Mouse (Mus musculus) lung, postnatal 0 days (tissue): ENCODE data around the gene Exoc6b. TPM values are rescaled to one million over a fixed set of nuclear protein-coding genes. Genes with fewer than 3 reads are reported as not detected.

ENCODE experiments used
- ATAC-seq: fragments of 200-750 bp; cut with Nextera tagmentation; 2 replicates; pipeline ENCODE4 v1.8.0; 2017; ENCODE audit warnings: moderate library complexity
- DNase-seq: peaks from one replicate; pipeline ENCODE4 v3.0.0-alpha.2; 2016; ENCODE audit warnings: low spot score
- H3K27ac ChIP-seq: fragments of 300-500 bp; sonication (generic); 2 replicates; pipeline ENCODE4 v1.5.1; 2014; ENCODE audit warnings: antibody characterized with exemption, mild to moderate bottlenecking, low read length, mixed read lengths
- H3K27me3 ChIP-seq: fragments of 300-500 bp; sonication (generic); replicated peaks from 2 replicates; pipeline ENCODE4 v1.6.1; 2014; ENCODE audit warnings: low read length, mixed read lengths; ENCODE audit not compliant: insufficient read depth
- H3K36me3 ChIP-seq: fragments of 300-500 bp; sonication (generic); 2 replicates; pipeline ENCODE4 v1.6.1; 2014; ENCODE audit warnings: low read length, mixed read lengths; ENCODE audit not compliant: insufficient read depth
- H3K4me1 ChIP-seq: fragments of 300-500 bp; sonication (generic); 2 replicates; pipeline ENCODE4 v1.6.1; 2014; ENCODE audit warnings: antibody characterized with exemption, low read depth, low read length, mixed read lengths; ENCODE audit not compliant: insufficient read depth
- H3K4me2 ChIP-seq: fragments of 300-500 bp; sonication (generic); replicated peaks from 2 replicates; pipeline ENCODE4 v1.6.1; 2014; ENCODE audit warnings: low read depth, mild to moderate bottlenecking, low read length, moderate library complexity, mixed read lengths
- H3K4me3 ChIP-seq: fragments of 300-500 bp; sonication (generic); 2 replicates; pipeline ENCODE4 v1.5.1; 2014; ENCODE audit warnings: low read depth, low read length
- H3K9ac ChIP-seq: fragments of 300-500 bp; sonication (generic); replicated peaks from 2 replicates; pipeline ENCODE4 v1.6.1; 2014; ENCODE audit warnings: low read depth, mild to moderate bottlenecking
- H3K9me3 ChIP-seq: fragments of 300-500 bp; sonication (generic); 2 replicates; pipeline ENCODE4 v1.6.1; 2016; ENCODE audit warnings: low read length, mixed read lengths
- CTCF ChIP-seq: IDR thresholded peaks from 2 replicates; pipeline ENCODE4 v1.5.1; 2016; ENCODE audit warnings: antibody characterized with exemption, mild to moderate bottlenecking
- EP300 ChIP-seq: IDR thresholded peaks from 2 replicates; pipeline ENCODE4 v1.6.1; 2016; ENCODE audit warnings: antibody characterized with exemption, mild to moderate bottlenecking, control low read depth
- WGBS: fragments of 180-500 bp; shearing (Covaris S2); extraction: QIAGEN DNeasy Blood & Tissue Kit; methylation state at CpG from one replicate; pipeline ENCODE4 v1.1.7; 2014; 5-methylcytosine and 5-hydroxymethylcytosine counted together
- polyA plus RNA-seq: library from polyadenylated mRNA; unstranded; fragments of >200 nt; fragmentation: Nextera tagmentation; extraction: Ambion mirVana; gene quantifications from 2 replicates; pipeline ENCODE4 v1.2.1, GENCODE M21; 2015

The Exoc6b gene
- polyA plus RNA-seq, 1 experiment from 2014 or later, result 14.8 TPM

DNA sequence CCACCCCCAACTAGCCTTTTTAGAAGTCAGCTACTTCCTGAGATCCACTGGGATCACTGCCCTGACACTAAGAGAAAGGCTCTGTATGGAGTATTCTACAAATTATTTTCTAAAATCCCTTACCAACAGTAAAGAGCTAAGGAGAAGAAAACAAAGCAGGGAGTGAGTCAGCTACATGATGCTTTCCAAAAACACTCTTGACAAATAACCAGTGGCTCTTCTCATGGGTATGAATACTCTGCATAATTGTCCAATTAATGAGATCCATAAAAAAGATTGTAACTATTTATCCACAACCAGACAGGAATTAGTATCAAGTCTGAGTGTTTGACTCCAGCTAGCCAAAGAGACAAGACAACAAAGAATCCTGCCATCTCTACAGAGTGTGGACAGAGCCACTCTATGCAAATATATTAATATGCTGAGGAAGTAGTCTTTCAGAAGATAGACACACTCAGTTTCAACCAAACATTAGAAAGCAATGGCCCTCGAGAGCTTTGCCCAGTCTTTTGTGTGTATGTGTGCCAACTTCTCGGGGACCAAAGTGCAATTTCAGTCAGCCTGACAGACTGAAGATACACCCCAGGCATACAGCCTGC lies 263.1 kb downstream of the Exoc6b start:
- H3K4me1 ChIP-seq, result no peaks in the 10 kb centered on the region
- no peak for TF ChIP-seq CTCF
- no peak for TF ChIP-seq EP300
- H3K4me3 ChIP-seq, result no peak overlapping the region
- H3K9me3 ChIP-seq, result no peaks in the 10 kb centered on the region
- H3K27me3 ChIP-seq, result no peaks in the 10 kb centered on the region
- WGBS, result 37% methylated on average over 2 of the region's 2 CpGs
- no peak for DNase-seq
- no peaks in the 10 kb centered on the region for H3K36me3 ChIP-seq
- no peak for ATAC-seq
- no peak overlapping the region for H3K27ac ChIP-seq
- H3K9ac ChIP-seq, result no peak overlapping the region
- no peak overlapping the region for H3K4me2 ChIP-seq

DNA sequence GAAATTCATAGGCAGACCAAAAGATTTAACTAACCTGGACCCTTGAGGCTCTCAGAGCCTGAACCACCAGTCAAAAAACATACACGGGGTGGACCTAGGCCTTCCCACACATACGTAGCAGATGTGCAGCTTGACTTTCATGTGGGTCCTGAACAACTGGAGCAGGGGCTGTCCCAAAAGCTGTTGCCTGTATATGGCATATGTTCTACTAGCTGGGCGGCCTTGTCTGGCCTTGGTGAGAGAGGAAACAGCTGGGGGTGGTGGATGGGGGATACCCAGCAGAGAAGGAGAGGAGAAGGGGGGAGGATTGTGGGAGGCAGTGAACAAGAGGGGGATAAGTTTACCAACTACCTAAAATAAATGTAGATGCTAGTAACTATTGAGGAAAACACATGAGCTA lies 270.6 kb downstream of the Exoc6b start:
- 82% methylated on average over 3 of the region's 3 CpGs for WGBS
- no peak for ATAC-seq
- H3K9me3 ChIP-seq, result no peaks in the 10 kb centered on the region
- H3K4me2 ChIP-seq, result no peak overlapping the region
- no peak for DNase-seq
- H3K4me3 ChIP-seq, result no peak overlapping the region
- no peak overlapping the region for H3K9ac ChIP-seq
- H3K36me3 ChIP-seq, result no peaks in the 10 kb centered on the region
- no peaks in the 10 kb centered on the region for H3K4me1 ChIP-seq
- no peaks in the 10 kb centered on the region for H3K27me3 ChIP-seq
- H3K27ac ChIP-seq, result no peak overlapping the region
- TF ChIP-seq EP300 (no peak), CTCF (no peak)

DNA sequence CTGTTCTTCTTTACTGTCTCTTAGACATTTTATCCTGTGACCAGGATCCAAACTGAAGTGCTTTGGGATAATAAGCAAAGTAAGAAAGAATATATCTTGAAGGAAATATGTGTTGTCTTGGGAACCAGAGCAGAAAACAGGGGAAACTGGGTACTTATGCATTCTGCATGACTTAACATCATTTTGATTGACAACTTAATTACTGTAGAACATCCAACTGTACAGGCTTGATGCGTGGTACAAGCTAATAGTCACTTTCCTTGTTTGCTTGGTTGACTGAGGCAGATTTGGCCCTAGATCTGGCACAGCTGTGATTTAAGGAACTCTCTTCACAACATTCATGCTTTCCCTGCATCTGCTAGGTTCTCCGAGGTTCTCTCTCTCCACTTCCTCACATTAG lies 285.3 kb downstream of the Exoc6b start:
- ATAC-seq, result no peak
- Histone ChIP-seq H3K9me3 (no peaks in the 10 kb centered on the region), H3K27me3 (no peaks in the 10 kb centered on the region), H3K4me3 (no peak overlapping the region), H3K9ac (no peak overlapping the region), H3K27ac (no peak overlapping the region), H3K4me2 (no peak overlapping the region), H3K4me1 (no peaks in the 10 kb centered on the region), H3K36me3 (no peaks in the 10 kb centered on the region)
- WGBS, result 73% methylated on average over 2 of the region's 2 CpGs
- TF ChIP-seq CTCF, result no peak
- no peak for TF ChIP-seq EP300
- DNase-seq, result no peak

DNA sequence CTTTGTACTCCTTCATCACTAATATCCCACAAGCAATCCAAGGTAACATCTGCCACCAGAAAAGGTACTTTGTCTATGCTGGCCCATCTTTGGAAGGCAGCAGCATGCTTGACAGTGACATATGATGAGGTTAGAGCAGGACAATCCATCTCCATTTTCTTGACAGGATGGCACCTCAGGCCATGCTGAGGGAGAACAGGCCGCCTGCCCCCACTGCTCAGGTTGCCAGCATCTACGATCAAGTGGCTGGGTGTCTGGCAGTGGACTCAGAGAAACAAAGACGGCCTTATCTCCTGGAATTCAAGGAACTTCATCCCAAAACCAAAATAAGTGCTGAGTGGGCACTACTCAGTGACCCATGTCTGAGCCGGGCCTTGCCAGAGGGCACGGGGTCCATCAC lies 289.3 kb downstream of the Exoc6b start:
- Histone ChIP-seq H3K9ac (no peak overlapping the region), H3K36me3 (no peaks in the 10 kb centered on the region), H3K4me3 (no peak overlapping the region), H3K4me2 (no peak overlapping the region), H3K27ac (no peak overlapping the region), H3K9me3 (no peaks in the 10 kb centered on the region), H3K4me1 (no peaks in the 10 kb centered on the region), H3K27me3 (no peaks in the 10 kb centered on the region)
- TF ChIP-seq CTCF, result no peak
- TF ChIP-seq EP300, result no peak
- no peak for ATAC-seq
- 38% methylated on average over 5 of the region's 5 CpGs for WGBS
- no peak for DNase-seq

DNA sequence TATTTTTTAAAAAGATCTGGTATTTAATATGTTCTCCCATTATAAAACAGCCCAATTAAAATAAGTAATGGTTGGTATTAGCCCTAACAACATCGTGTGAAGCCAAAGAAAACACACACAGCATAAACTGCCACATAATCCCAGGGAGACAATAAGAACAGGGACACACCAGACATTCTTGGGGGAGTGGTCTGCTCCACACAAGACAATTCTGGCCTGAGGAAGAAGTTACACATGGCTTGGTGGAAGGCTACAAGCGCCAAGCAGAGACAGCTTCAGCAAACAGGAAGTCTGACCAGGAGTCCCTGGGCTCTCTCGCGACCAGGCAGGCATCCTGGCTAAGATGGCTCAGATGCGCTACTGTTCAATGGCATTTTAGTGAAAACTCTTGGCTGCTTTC lies 290.3 kb downstream of the Exoc6b start:
- ATAC-seq, result no peak
- DNase-seq, result no peak
- no peak overlapping the region for H3K4me2 ChIP-seq

DNA sequence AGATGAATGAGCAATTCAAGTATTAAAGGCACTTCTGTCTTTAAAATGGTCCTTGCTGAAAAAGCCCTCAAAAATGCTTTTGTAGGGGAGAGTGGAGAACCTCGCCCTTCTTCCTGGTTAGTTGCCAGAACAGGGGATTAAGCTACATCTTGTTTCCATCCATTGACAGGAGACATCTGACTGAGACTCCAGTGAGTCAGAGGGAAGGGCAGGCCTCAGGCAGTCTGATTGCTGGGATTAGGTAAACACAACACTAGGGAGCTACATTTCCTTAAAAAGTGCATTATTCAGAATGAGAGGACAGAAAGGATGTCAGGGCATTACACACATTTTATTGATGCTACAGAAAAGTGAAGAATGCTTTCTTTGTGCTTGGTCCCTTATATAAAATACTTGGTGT lies 293.4 kb downstream of the Exoc6b start:
- H3K36me3 ChIP-seq, result no peaks in the 10 kb centered on the region
- DNase-seq (no peak), ATAC-seq (no peak)
- no peak overlapping the region for H3K4me3 ChIP-seq
- H3K9me3 ChIP-seq, result no peaks in the 10 kb centered on the region
- WGBS, result 39% methylated on average over 1 of the region's 1 CpGs
- TF ChIP-seq EP300 (no peak), CTCF (no peak)
- H3K27ac ChIP-seq, result no peak overlapping the region
- H3K4me1 ChIP-seq, result no peaks in the 10 kb centered on the region
- H3K9ac ChIP-seq, result no peak overlapping the region
- H3K27me3 ChIP-seq, result no peaks in the 10 kb centered on the region
- no peak overlapping the region for H3K4me2 ChIP-seq

More for the DNA sequence above, 290.3 kb downstream of the Exoc6b start:
- TF ChIP-seq EP300 (no peak), CTCF (no peak)
- Histone ChIP-seq H3K4me1 (no peaks in the 10 kb centered on the region), H3K27me3 (no peaks in the 10 kb centered on the region), H3K4me3 (no peak overlapping the region), H3K27ac (no peak overlapping the region), H3K9me3 (no peaks in the 10 kb centered on the region), H3K9ac (no peak overlapping the region), H3K36me3 (no peaks in the 10 kb centered on the region)
- WGBS, result 55% methylated on average over 5 of the region's 5 CpGs

DNA sequence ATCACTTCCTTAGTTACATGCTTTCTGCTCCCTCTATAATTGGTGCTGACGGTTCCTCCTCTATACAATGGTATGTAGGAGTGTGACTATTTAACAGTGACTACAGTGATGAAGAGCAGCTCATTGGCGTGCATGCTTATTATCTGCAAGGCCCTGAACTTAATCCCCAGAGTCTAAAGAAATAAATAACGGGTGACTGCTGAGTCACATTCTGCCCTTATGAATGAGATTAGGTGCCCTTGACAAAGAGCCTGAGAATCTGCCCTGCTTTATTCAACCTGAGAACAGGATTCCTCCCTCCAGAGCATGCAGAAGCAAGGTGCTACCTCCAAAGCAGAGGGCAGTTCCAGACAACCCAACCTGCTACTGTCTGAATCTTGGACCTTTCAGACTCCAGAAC lies 314.0 kb downstream of the Exoc6b start:
- Histone ChIP-seq H3K4me2 (no peak overlapping the region), H3K27me3 (no peaks in the 10 kb centered on the region), H3K9me3 (no peaks in the 10 kb centered on the region), H3K9ac (no peak overlapping the region), H3K27ac (no peak overlapping the region), H3K4me1 (no peaks in the 10 kb centered on the region), H3K36me3 (no peaks in the 10 kb centered on the region), H3K4me3 (no peak overlapping the region)
- 82% methylated on average over 3 of the region's 3 CpGs for WGBS
- no peak for DNase-seq
- TF ChIP-seq CTCF, result no peak
- no peak for TF ChIP-seq EP300
- no peak for ATAC-seq
